Mouse (Mus musculus): ENCODE measurements around the gene Cep128. TPM values are rescaled to one million over a fixed set of nuclear protein-coding genes. Genes with fewer than 3 reads are reported as not detected.

Gene Cep128
- polyA plus RNA-seq, 1 experiment = not detected

GRCm38 (mm10) chr12:90961386-90962017 is 422.7 kb downstream of the Cep128 start:
- H3K4me3 ChIP-seq (ENCODE audit: insufficient read depth, low read depth, low read length) = no peak overlapping the region
- no peak for TF ChIP-seq CTCF (IDR thresholded peaks at IDR 0.05; ENCODE audit: insufficient read depth, low read depth, low read length)
- no peak for TF ChIP-seq POLR2A (IDR thresholded peaks at IDR 0.05; ENCODE audit: insufficient read depth, low read depth, low read length)
- H3K4me1 ChIP-seq (ENCODE audit: control insufficient read depth, insufficient read depth, low read length) = no peaks in the 10 kb centered on the region
- H3K27ac ChIP-seq (ENCODE audit: insufficient read depth, low read depth, low read length) = no peak overlapping the region
- 77% methylated on average over 5 of the region's 5 CpGs for WGBS

DNA sequence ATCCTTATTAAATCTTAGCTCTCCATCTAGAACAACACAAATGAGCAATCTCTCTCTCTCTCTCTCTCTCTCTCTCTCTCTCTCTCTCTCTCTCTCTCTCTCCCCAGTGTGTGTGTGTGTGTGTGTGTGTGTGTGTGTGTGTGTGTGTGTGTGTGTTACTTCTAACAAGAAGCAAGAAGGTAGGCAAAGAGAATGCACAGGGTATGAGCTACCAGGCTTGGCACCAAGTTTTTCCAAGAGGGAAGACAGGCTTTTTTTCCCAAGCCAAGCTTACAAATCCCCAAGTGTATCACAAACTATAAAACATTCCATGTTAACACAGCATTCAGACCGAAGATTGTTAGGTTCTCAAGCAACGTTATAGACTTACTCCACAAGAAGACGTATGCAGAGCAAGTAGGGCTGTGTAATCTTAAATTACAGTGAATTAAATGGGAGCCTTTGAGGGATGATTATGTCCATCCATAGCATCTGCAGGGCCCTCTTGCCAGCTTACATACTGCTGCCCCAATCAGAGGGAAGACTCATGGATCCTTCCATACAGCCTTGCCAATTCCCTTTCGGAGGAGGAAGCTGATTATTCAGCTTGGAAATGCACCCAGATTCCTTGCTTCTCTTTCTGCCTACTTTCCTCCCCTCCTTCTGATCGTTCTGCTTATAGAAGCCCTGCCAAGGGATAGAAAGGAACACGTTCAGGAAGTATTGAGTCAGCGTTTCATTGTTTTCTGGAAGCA is 429.3 kb downstream of the Cep128 start:
- 32% methylated on average over 7 of the region's 7 CpGs for WGBS
- Histone ChIP-seq H3K27ac (ENCODE audit: insufficient read depth, low read depth, low read length) (no peak overlapping the region), H3K4me1 (ENCODE audit: control insufficient read depth, insufficient read depth, low read length) (no peaks in the 10 kb centered on the region), H3K4me3 (ENCODE audit: insufficient read depth, low read depth, low read length) (no peak overlapping the region)
- TF ChIP-seq CTCF (IDR thresholded peaks at IDR 0.05; ENCODE audit: insufficient read depth, low read depth, low read length) (no peak), POLR2A (IDR thresholded peaks at IDR 0.05; ENCODE audit: insufficient read depth, low read depth, low read length) (no peak)

Other genes with a start within 250 kb of the Cep128 start
- not detected in 2 replicates for gene Tshr, start 154 bp upstream of the Cep128 start, polyA plus RNA-seq (2012; ENCODE audit: insufficient read depth, insufficient read length, low replicate concordance, missing spikeins)
- not detected in 2 replicates for gene Gtf2a1, start 206.1 kb upstream of the Cep128 start, polyA plus RNA-seq (2012; ENCODE audit: insufficient read depth, insufficient read length, low replicate concordance, missing spikeins)